Mouse (Mus musculus): ENCODE data around the gene Zfp2. TPM values are rescaled to one million over a fixed set of nuclear protein-coding genes. Genes with fewer than 3 reads are reported as not detected.

Zfp2 gene
- polyA plus RNA-seq, 1 experiment from 2014 or later = 35.5 TPM

GRCm38 (mm10) chr11:50931451-50931866 lies 15.5 kb upstream of the Zfp2 start, which contains the start of gene Zfp354b:
Zfp354b (minus strand) TSS chr11:50931633.
- Histone ChIP-seq H3K4me3 (ENCODE audit: low read depth, low read length) (peak within 1 kb of the TSS; percentile 51), H3K9ac (ENCODE audit: low read length) (peak within 1 kb of the TSS; percentile 70), H3K9me3 (ENCODE audit: control insufficient read depth, low read length) (no peaks in the 10 kb centered on the region), H3K36me3 (ENCODE audit: control insufficient read depth, insufficient read depth, low read length) (no peaks in the 10 kb centered on the region), H3K4me2 (peak within 1 kb of the TSS; percentile 90), H3K27ac (ENCODE audit: low read depth, low read length) (no peak within 1 kb of the TSS), H3K4me1 (ENCODE audit: control insufficient read depth, insufficient read depth, low read length) (no peaks in the 10 kb centered on the region; the same call in 1 of the 2 replicates), H3K27me3 (ENCODE audit: control insufficient read depth, insufficient read depth, low read length) (peaks cover 2% of the 10 kb centered on the region; the same call in 1 of the 2 replicates)
- ATAC-seq (ENCODE audit: low FRiP score) = peak; percentile 96
- DNase-seq (ENCODE audit: low spot score, missing footprints) = peak; percentile 99
- WGBS = under 1% methylated on average over 18 of the region's 18 CpGs

DNA sequence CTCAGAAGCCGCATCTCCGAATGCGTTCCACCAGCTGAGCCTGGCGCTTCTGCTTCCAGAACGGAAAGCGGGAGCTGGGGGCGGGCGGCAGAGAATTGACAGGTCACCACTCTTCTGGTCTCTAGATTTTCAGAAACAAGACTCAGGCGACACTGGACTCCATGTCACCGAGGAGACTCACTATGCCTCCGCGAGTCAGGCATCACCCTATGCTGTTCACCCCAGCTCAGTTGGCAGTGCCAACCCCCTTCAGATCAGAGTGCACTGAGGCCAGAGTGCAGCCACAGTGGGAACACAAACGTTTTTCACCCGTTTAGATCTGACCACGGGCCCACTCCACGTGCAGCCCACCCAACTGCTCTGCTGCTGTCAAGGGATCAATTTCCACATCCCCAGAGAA lies 15.1 kb upstream of the Zfp2 start:
- H3K4me2 ChIP-seq = peak overlapping the region; percentile 90
- WGBS = 3% methylated on average over 16 of the region's 16 CpGs
- peaks cover 2% of the 10 kb centered on the region; the same call in 1 of the 2 replicates for H3K27me3 ChIP-seq (ENCODE audit: control insufficient read depth, insufficient read depth, low read length)
- no peak overlapping the region for H3K27ac ChIP-seq (ENCODE audit: low read depth, low read length)
- H3K9ac ChIP-seq (ENCODE audit: low read length) = peak overlapping the region; percentile 70
- ATAC-seq (ENCODE audit: low FRiP score) = peak; percentile 68; the same call in 1 of the 2 replicates
- peak overlapping the region; percentile 51 for H3K4me3 ChIP-seq (ENCODE audit: low read depth, low read length)
- H3K36me3 ChIP-seq (ENCODE audit: control insufficient read depth, insufficient read depth, low read length) = no peaks in the 10 kb centered on the region
- H3K4me1 ChIP-seq (ENCODE audit: control insufficient read depth, insufficient read depth, low read length) = no peaks in the 10 kb centered on the region; the same call in 1 of the 2 replicates
- H3K9me3 ChIP-seq (ENCODE audit: control insufficient read depth, low read length) = no peaks in the 10 kb centered on the region
- DNase-seq (ENCODE audit: low spot score, missing footprints) = no peak

DNA sequence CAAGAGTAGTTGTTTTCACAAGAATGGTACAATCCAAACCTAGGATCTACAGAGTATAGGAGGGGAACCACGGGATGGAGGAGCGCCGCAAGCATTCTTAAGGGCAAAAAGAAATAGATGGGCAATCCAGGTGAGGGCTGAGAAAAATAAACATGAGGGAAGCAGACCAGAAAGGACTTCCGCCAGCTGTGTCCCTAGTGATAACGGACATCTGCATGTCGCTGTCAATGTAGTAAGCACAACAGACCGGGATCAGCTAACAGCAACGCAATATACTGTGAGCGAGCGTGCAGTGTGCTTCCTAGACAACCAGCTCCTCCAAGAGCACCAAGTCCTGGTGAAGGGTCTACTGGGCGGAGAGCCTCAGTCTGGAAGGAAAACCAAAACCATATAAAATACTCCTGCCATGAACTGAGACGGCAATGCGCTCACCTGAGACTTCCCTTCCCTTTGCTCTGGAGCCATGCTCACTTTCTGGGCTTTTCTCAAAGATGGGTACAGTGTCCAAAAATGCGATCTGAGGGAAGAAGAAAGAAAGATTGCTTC lies 14.6 kb upstream of the Zfp2 start:
- peaks cover 2% of the 10 kb centered on the region; the same call in 1 of the 2 replicates for H3K27me3 ChIP-seq (ENCODE audit: control insufficient read depth, insufficient read depth, low read length)
- H3K27ac ChIP-seq (ENCODE audit: low read depth, low read length) = no peak overlapping the region
- no peaks in the 10 kb centered on the region; the same call in 1 of the 2 replicates for H3K4me1 ChIP-seq (ENCODE audit: control insufficient read depth, insufficient read depth, low read length)
- no peaks in the 10 kb centered on the region for H3K9me3 ChIP-seq (ENCODE audit: control insufficient read depth, low read length)
- H3K9ac ChIP-seq (ENCODE audit: low read length) = peak overlapping the region; percentile 70
- H3K36me3 ChIP-seq (ENCODE audit: control insufficient read depth, insufficient read depth, low read length) = no peaks in the 10 kb centered on the region
- H3K4me3 ChIP-seq (ENCODE audit: low read depth, low read length) = peak overlapping the region; percentile 51
- DNase-seq (ENCODE audit: low spot score, missing footprints) = peak; percentile 88
- WGBS = 38% methylated on average over 14 of the region's 14 CpGs
- H3K4me2 ChIP-seq = peak overlapping the region; percentile 90
- no peak for ATAC-seq (ENCODE audit: low FRiP score)

GRCm38 (mm10) chr11:50914461-50914860 lies 1.5 kb downstream of the Zfp2 start:
- 94% methylated on average over 3 of the region's 3 CpGs for WGBS
- Histone ChIP-seq H3K4me2 (no peak overlapping the region), H3K4me1 (ENCODE audit: control insufficient read depth, insufficient read depth, low read length) (no peaks in the 10 kb centered on the region), H3K4me3 (ENCODE audit: low read depth, low read length) (no peak overlapping the region), H3K27me3 (ENCODE audit: control insufficient read depth, insufficient read depth, low read length) (no peaks in the 10 kb centered on the region), H3K9ac (ENCODE audit: low read length) (no peak overlapping the region), H3K27ac (ENCODE audit: low read depth, low read length) (no peak overlapping the region), H3K9me3 (ENCODE audit: control insufficient read depth, low read length) (no peaks in the 10 kb centered on the region), H3K36me3 (ENCODE audit: control insufficient read depth, insufficient read depth, low read length) (peaks cover 23% of the 10 kb centered on the region)
- ATAC-seq (ENCODE audit: low FRiP score) (no peak), DNase-seq (ENCODE audit: low spot score, missing footprints) (no peak)

DNA sequence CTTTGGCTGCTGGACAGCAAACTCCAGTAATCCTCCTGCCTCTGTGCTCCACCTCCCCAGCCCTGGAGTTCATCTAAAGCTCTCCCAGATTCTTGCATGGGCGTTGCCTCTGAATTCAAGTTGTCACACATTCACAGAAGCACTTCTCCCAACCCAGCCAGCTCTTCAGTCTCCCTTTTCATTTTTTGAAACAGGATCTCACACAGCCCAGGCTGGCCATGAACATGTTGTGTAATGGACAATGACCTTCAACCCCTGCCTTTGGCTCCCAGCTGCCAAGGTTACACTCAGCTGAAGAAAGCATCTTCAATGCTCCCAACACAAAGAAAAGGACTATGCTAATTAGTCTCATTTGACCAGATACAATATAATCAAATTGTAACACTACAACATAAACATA lies 2.7 kb downstream of the Zfp2 start:
- Histone ChIP-seq H3K4me3 (ENCODE audit: low read depth, low read length) (no peak overlapping the region), H3K4me1 (ENCODE audit: control insufficient read depth, insufficient read depth, low read length) (no peaks in the 10 kb centered on the region), H3K36me3 (ENCODE audit: control insufficient read depth, insufficient read depth, low read length) (peaks cover 35% of the 10 kb centered on the region), H3K4me2 (no peak overlapping the region), H3K9me3 (ENCODE audit: control insufficient read depth, low read length) (no peaks in the 10 kb centered on the region), H3K27me3 (ENCODE audit: control insufficient read depth, insufficient read depth, low read length) (no peaks in the 10 kb centered on the region), H3K9ac (ENCODE audit: low read length) (no peak overlapping the region), H3K27ac (ENCODE audit: low read depth, low read length) (no peak overlapping the region)
- ATAC-seq (ENCODE audit: low FRiP score) = no peak
- no peak for DNase-seq (ENCODE audit: low spot score, missing footprints)
- 96% methylated on average over 1 of the region's 1 CpGs for WGBS

DNA sequence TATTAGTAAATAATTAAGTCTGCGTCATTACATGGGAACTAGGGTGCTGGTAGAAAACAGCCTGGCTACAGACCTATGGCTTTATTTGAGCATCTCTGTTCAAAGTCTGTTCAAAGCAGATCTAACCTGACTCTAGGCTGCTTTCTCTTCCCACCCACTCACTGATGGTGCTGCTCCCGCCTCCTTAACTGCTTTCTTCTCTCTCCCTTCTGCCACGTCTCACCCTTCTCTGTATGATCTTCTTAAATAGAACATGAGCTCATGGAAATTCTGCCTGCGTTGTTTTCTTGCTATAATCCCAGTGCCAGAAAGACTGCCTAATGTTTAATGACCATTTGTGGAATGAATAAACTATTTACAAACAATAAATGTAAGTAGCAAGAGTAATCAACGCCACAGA lies 7.8 kb downstream of the Zfp2 start:
- no peak overlapping the region for H3K27ac ChIP-seq (ENCODE audit: low read depth, low read length)
- H3K27me3 ChIP-seq (ENCODE audit: control insufficient read depth, insufficient read depth, low read length) = no peaks in the 10 kb centered on the region
- H3K9ac ChIP-seq (ENCODE audit: low read length) = no peak overlapping the region
- DNase-seq (ENCODE audit: low spot score, missing footprints) (no peak), ATAC-seq (ENCODE audit: low FRiP score) (no peak)
- peaks cover 83% of the 10 kb centered on the region for H3K36me3 ChIP-seq (ENCODE audit: control insufficient read depth, insufficient read depth, low read length)
- no peaks in the 10 kb centered on the region for H3K4me1 ChIP-seq (ENCODE audit: control insufficient read depth, insufficient read depth, low read length)
- WGBS = 92% methylated on average over 5 of the region's 5 CpGs
- no peak overlapping the region for H3K4me2 ChIP-seq
- H3K9me3 ChIP-seq (ENCODE audit: control insufficient read depth, low read length) = peaks cover 20% of the 10 kb centered on the region
- H3K4me3 ChIP-seq (ENCODE audit: low read depth, low read length) = no peak overlapping the region

DNA sequence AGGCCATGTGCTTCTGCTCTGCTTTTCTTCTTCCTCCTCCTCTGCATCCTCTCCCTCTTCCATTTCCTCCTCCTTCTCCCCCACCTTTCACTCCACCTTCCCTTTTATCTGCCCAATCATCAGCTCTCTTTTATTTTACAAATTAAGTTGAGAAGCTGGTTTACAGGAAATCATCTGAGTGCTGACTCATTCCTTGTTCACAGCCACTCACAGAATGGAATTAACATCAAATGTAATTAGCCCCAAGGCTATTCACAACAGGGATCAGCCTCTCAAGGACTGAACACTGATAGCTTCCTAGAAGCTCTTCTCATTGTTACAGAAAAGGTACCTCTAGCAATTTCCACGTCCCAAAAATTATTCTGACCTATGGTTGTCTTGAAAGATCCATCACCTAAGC lies 18.6 kb downstream of the Zfp2 start:
- Histone ChIP-seq H3K27me3 (ENCODE audit: control insufficient read depth, insufficient read depth, low read length) (no peaks in the 10 kb centered on the region), H3K27ac (ENCODE audit: low read depth, low read length) (no peak overlapping the region), H3K4me2 (no peak overlapping the region), H3K36me3 (ENCODE audit: control insufficient read depth, insufficient read depth, low read length) (peaks cover 28% of the 10 kb centered on the region), H3K9ac (ENCODE audit: low read length) (no peak overlapping the region), H3K4me1 (ENCODE audit: control insufficient read depth, insufficient read depth, low read length) (no peaks in the 10 kb centered on the region), H3K9me3 (ENCODE audit: control insufficient read depth, low read length) (peaks cover 46% of the 10 kb centered on the region), H3K4me3 (ENCODE audit: low read depth, low read length) (no peak overlapping the region)
- 83% methylated on average over 1 of the region's 1 CpGs for WGBS
- peak; percentile 31 for DNase-seq (ENCODE audit: low spot score, missing footprints)
- ATAC-seq (ENCODE audit: low FRiP score) = no peak

- peak; percentile 64 for DNase-seq (ENCODE audit: low spot score, missing footprints)
- 53% methylated on average over 2 of the region's 2 CpGs for WGBS
- H3K9me3 ChIP-seq (ENCODE audit: control insufficient read depth, low read length) = peaks cover 3% of the 10 kb centered on the region
These were observed 23.5 kb downstream of the Zfp2 start for GRCm38 (mm10) chr11:50892441-50892840.

GRCm38 (mm10) chr11:50887390-50888128 lies 28.4 kb downstream of the Zfp2 start, which contains the start of gene Zfp454:
Zfp454 (minus strand) TSS chr11:50887651.
- ATAC-seq (ENCODE audit: low FRiP score) (peak; percentile 95), DNase-seq (ENCODE audit: low spot score, missing footprints) (peak; percentile 99)
- Histone ChIP-seq H3K27ac (ENCODE audit: low read depth, low read length) (peak within 1 kb of the TSS; percentile 68), H3K9me3 (ENCODE audit: control insufficient read depth, low read length) (no peaks in the 10 kb centered on the region), H3K36me3 (ENCODE audit: control insufficient read depth, insufficient read depth, low read length) (peaks cover 6% of the 10 kb centered on the region), H3K4me3 (ENCODE audit: low read depth, low read length) (peak within 1 kb of the TSS; percentile 45), H3K4me1 (ENCODE audit: control insufficient read depth, insufficient read depth, low read length) (peaks cover 6% of the 10 kb centered on the region), H3K9ac (ENCODE audit: low read length) (peak within 1 kb of the TSS; percentile 87), H3K27me3 (ENCODE audit: control insufficient read depth, insufficient read depth, low read length) (no peaks in the 10 kb centered on the region), H3K4me2 (peak within 1 kb of the TSS; percentile 73)
- 6% methylated on average over 26 of the region's 26 CpGs for WGBS

More at GRCm38 (mm10) chr11:50892441-50892840, 23.5 kb downstream of the Zfp2 start:
- Histone ChIP-seq H3K36me3 (ENCODE audit: control insufficient read depth, insufficient read depth, low read length) (no peaks in the 10 kb centered on the region), H3K4me3 (ENCODE audit: low read depth, low read length) (no peak overlapping the region), H3K9ac (ENCODE audit: low read length) (no peak overlapping the region), H3K27ac (ENCODE audit: low read depth, low read length) (no peak overlapping the region), H3K4me2 (no peak overlapping the region), H3K4me1 (ENCODE audit: control insufficient read depth, insufficient read depth, low read length) (no peaks in the 10 kb centered on the region; the same call in 1 of the 2 replicates), H3K27me3 (ENCODE audit: control insufficient read depth, insufficient read depth, low read length) (no peaks in the 10 kb centered on the region)
- no peak for ATAC-seq (ENCODE audit: low FRiP score)
